Mouse (Mus musculus): ENCODE measurements around the gene Cib4.

- TF ChIP-seq GATA1 (IDR thresholded peaks at IDR 0.05; ENCODE audit: borderline replicate concordance, low read length) (no peak), FLI1 (IDR thresholded peaks at IDR 0.05; ENCODE audit: low read length) (no peak)
Observed at GRCm38 (mm10) chr5:30587101-30587500, 41.5 kb upstream of the Cib4 start.

Data from megakaryocyte, embryonic 14.5 days (primary cell).